Mouse (Mus musculus) heart, postnatal 36 days (tissue): ENCODE data around the gene Pip5kl1. TPM values are rescaled to one million over a fixed set of nuclear protein-coding genes. Genes with fewer than 3 reads are reported as not detected.

Source experiments
- DNase-seq, 2 experiments: peaks; one replicate each; pipeline ENCODE4 v3.0.0; 2021 to 2022
- intact Hi-C: fragments of 180-260 bp; cut with DNase I; formaldehyde crosslinking; loops from one replicate; pipeline ENCODE4 v1.15.1; 2025
- total RNA-seq, 2 experiments: library from RNA; stranded (reverse); gene quantifications; 2 replicates each; pipeline ENCODE4 v1.2.3; 2021

The Pip5kl1 gene
- total RNA-seq, 2 experiments from 2014 or later = 0.43 TPM; not detected in 1

GRCm38 (mm10) chr2:32581450-32582095 lies 7.0 kb downstream of the Pip5kl1 start:
- intact Hi-C loops = loop anchor here (5.0 kb wide), 1 partner anchor 36 kb away; no protein-coding TSS in a partner anchor
- peak in 1 of 2 experiments; percentile 35 for DNase-seq

- intact Hi-C loops = loop anchor here (1.0 to 5.0 kb wide), 2 partner anchors 19 to 34 kb away; no protein-coding TSS in a partner anchor
- DNase-seq = peak; percentile 79 to 83
Measured at GRCm38 (mm10) chr2:32582830-32583799, 8.5 kb downstream of the Pip5kl1 start.

GRCm38 (mm10) chr2:32585149-32585714 lies 10.6 kb downstream of the Pip5kl1 start:
- no peak for DNase-seq
- intact Hi-C loops = loop anchor here (2.0 kb wide), 1 partner anchor 104 kb away; no protein-coding TSS in a partner anchor

DNA sequence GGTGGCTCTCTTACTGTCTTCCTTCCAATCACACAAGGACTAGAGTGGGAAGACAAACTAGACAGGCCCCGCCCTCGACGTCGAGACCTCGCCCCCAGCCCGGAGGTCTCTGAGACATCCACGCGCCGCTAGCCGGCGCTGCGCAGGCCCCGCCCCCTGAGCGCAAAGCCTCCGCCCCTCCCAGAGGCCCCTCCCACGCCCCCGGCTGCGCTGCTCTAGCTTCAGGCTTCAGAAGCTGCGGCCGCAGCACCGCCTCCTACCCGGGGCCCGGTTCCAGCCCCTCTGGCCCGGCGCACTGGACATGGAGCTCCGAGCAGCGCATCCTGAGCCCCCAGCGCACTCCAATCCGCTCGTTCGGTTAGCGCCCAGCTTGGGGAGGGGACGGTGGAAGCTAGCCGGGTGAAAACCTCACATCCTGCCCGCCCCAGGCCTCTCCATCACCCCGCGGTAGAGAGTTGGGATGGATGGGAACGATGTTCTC lies 12.3 kb downstream of the Pip5kl1 start, which contains the start of gene St6galnac4:
TSS of gene St6galnac4 (plus strand) at position 225 of the 481 bp plus-strand sequence.
- peak; percentile 90 to 91 for DNase-seq
- intact Hi-C loops = no loop called here

GRCm38 (mm10) chr2:32587731-32588321 lies 13.2 kb downstream of the Pip5kl1 start:
- intact Hi-C loops = no loop called here
- DNase-seq = peak; percentile 45 to 64

- intact Hi-C loops = loop anchor here (1.0 kb wide), 1 partner anchor 10 kb away; the partner anchor contains the start of gene St6galnac6
- DNase-seq = peak; percentile 51 to 53
Measured at GRCm38 (mm10) chr2:32589213-32589795, 14.7 kb downstream of the Pip5kl1 start.

- no peak for DNase-seq
- intact Hi-C loops = no loop called here
Measured at GRCm38 (mm10) chr2:32590224-32590623, 15.6 kb downstream of the Pip5kl1 start.

- intact Hi-C loops = no loop called here
Measured at GRCm38 (mm10) chr2:32591249-32591648, 16.7 kb downstream of the Pip5kl1 start.

DNA sequence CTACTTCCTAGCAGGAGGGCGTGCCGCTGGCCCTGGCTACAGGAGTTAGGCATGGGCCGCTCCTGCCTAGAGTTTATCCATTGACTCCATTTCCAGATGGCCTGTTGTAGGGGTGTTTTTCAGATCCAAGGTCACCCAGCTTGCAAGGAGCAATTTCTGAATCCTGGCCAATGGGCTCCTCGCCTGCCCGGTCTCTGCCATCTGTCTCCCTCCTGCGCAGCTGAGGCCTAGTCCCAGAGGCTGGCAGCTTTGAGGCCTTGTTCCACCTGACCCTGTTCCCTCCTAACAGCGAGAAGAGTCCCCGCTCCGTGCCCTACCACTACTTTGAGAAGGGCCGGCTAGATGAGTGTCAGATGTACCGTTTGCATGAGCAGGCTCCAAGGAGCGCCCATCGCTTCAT lies 22.1 kb downstream of the Pip5kl1 start:
- no peak for DNase-seq

More at GRCm38 (mm10) chr2:32591249-32591648, 16.7 kb downstream of the Pip5kl1 start:
- DNase-seq = no peak

DNA sequence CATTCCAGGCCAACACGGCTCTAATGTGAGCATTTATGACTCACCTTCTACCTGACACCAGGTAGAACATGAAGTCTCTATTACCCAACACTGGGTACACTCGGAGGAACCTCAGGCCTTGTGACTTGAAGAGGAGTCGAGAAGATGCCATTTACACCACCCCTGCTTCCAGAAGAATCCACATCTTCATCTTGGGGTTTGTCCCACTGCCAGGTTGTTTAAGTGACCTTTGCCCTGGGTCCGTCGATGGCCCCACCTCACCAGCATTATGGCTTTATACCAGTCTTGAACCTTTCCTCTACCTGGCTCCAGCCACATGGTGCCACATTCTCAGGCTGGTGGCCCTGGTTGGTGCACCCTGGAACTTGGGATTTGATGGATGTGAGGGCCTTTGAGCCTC lies 22.7 kb downstream of the Pip5kl1 start:
- no peak for DNase-seq
- intact Hi-C loops = no loop called here

More for the DNA sequence above, 22.1 kb downstream of the Pip5kl1 start:
- intact Hi-C loops = no loop called here

- DNase-seq = no peak
- intact Hi-C loops = no loop called here
Measured at GRCm38 (mm10) chr2:32597699-32598098, 23.1 kb downstream of the Pip5kl1 start.

GRCm38 (mm10) chr2:32598506-32598905 lies 23.9 kb downstream of the Pip5kl1 start:
- intact Hi-C loops = no loop called here

GRCm38 (mm10) chr2:32599409-32599808 lies 24.8 kb downstream of the Pip5kl1 start, which contains the start of gene St6galnac6:
TSS of gene St6galnac6 (plus strand) at chr2:32599709.
- DNase-seq = no peak
- intact Hi-C loops = loop anchor here (1.0 kb wide), 1 partner anchor 10 kb away; no protein-coding TSS in a partner anchor

More at GRCm38 (mm10) chr2:32598506-32598905, 23.9 kb downstream of the Pip5kl1 start:
- peak; percentile 45 to 47 for DNase-seq

- intact Hi-C loops = loop anchor here (1.0 kb wide), 1 partner anchor 18 kb away; no protein-coding TSS in a partner anchor
- no peak for DNase-seq
Measured at GRCm38 (mm10) chr2:32601417-32602065, 26.9 kb downstream of the Pip5kl1 start.

GRCm38 (mm10) chr2:32602600-32603054 lies 28.0 kb downstream of the Pip5kl1 start:
- intact Hi-C loops = loop anchor here (1.0 kb wide), 1 partner anchor 19 kb away; no protein-coding TSS in a partner anchor
- DNase-seq = peak; percentile 90 to 95

GRCm38 (mm10) chr2:32604631-32605030 lies 30.0 kb downstream of the Pip5kl1 start:
- no peak for DNase-seq
- intact Hi-C loops = no loop called here

- intact Hi-C loops = no loop called here
- peak; percentile 86 to 90 for DNase-seq
Measured at GRCm38 (mm10) chr2:32606161-32607142, 31.9 kb downstream of the Pip5kl1 start.
